Mouse (Mus musculus) layer of hippocampus, adult 6 months (tissue): ENCODE results near the gene Them5. TPM values are rescaled to one million over a fixed set of nuclear protein-coding genes. Genes with fewer than 3 reads are reported as not detected.

Experiments
- long read RNA-seq, 2 experiments: library from polyadenylated mRNA; unstranded; transcript quantifications; one replicate each; pipeline ENCODE4 v2.0.0; 2019 to 2020
- polyA plus RNA-seq: library from polyadenylated mRNA; unstranded; fragments of <200 nt; fragmentation: Nextera tagmentation; gene quantifications from 2 replicates; pipeline ENCODE4 v1.2.3, GENCODE M21; 2021

Them5 gene
- polyA plus RNA-seq, result 0.11 and 0.19 TPM in 2 replicates
- long read RNA-seq, experiment 1, partial matches to known transcripts, result 1 of 1 reads
- long read RNA-seq, experiment 1, other reads (novel, unspliced or antisense), result 0 of 1 reads
- long read RNA-seq, experiment 2, result 0 reads

DNA sequence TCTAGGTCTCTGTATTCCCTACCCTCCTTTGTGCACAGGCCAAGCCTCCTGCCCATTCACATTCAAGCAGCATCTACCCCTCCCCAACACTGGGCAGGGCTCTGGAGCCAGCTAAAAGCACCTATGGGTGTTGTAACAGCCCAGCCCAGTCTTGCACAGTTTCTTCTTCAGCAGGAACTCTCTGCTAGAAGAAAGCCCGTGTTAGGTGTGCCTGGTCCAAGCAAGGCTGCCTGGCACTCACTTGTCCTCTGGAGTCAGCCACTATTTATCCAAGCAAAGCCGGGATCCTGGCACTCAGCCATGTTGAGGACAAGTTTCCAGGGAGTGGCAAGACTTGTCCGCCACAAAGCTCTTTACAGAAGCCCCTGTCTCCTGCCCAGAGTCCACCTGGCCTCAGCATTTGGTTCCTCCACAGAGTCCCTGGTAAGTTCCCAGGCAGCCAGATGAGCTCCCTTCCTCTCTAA, at the start of gene Them5:
Gene Them5 (plus strand): TSS at position 141 of the 464 bp plus-strand sequence.

DNA sequence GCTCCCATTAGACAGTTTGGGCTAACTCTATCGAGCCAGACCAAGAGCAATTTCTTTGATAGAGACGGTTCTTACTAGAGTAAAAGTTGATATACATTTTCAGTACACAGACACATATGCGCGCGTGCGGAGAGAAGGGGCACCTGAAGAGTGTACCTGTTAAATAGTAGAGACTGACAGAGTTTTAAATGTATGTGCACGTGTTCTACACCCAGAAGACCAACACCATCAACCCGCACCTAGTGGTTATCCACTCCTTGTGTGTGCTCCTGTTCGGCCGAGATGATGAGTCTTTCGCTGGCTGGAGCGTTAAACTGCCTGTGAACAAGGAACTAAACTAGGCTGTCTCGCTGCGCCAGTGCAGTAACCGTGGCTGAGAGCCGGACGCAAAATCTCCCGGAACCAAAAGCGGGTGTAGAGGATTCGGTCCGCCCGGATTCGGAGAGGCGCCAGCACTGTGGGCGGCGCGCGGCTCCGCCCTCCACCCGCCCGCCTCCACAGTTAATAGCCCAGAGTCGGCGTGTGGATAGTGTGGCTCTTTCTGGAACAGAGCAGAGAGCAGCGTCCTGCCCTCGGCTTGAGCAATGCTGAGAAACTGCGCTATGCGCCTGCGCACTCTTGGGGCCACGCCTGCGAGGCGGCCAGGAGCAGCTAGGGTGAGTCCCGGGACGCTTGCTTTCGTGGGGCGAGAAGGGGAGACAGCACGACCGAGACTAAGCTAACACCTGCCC, 32.1 kb upstream of the Them5 start, which contains the start of gene Them4:
Gene Them4 (plus strand): TSS at position 457 of the 731 bp plus-strand sequence.

DNA sequence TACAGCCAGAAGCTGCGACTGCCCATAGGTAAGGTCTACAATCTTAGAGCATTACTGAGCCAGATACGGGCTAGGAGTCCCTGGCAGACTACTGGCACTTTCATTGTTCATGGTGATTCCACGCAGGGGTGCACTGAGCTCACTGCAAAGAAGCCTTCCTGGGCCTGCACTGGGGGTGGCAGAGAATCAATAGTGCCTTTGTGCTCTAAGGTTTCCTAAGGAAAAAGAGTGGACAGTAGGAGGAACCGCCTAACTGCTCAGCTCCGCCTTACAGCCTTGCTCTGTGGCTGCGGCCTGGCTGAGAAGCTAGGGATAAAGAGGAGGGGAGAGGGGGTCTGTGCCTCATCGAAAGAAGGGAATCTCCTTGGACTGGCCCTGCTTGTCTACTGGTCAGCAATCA, 20.2 kb downstream of the Them5 start, which contains the start of gene C2cd4d:
Gene C2cd4d (plus strand): TSS at position 301 of the 400 bp plus-strand sequence.

DNA sequence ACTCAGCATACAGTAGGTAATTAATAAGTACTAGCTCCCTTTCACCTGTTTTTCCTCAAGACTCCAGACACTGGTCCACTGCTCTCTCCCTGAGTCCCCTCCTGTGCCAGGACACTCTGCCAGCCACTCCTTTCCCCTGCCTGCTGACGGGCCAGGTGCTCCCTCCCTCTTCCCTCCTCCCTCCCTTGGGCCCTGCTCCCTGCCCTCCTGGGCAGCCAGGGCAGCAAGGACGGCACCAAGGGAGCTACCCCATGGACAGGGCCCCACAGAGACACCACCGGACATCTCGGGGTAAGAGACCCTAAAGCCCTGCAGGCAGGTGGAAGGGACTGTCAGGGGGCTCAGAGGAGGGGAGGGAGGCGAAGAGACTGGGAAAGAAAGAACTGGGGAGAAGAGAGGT, 30.7 kb downstream of the Them5 start, which contains the start of gene Rorc:
Gene Rorc (plus strand): TSS at position 154 of the 400 bp plus-strand sequence.

Other genes starting within 250 kb of the Them5 start
- gene Gm10696, start 163.9 kb upstream of the Them5 start, polyA plus RNA-seq, result not detected in 2 replicates
- not detected in 2 replicates for gene Gm5286, start 145.4 kb upstream of the Them5 start, polyA plus RNA-seq
- gene Gm4778, start 78.1 kb upstream of the Them5 start, polyA plus RNA-seq, result not detected in 2 replicates
- gene Them4, start 32.0 kb upstream of the Them5 start, polyA plus RNA-seq, result 28.1 and 31.6 TPM in 2 replicates
- gene C2cd4d, start 20.3 kb downstream of the Them5 start, polyA plus RNA-seq, result 0.10 and 0.18 TPM in 2 replicates
- gene Rorc, start 30.7 kb downstream of the Them5 start, polyA plus RNA-seq, result 3.0 and 3.4 TPM in 2 replicates
- 0.33 and 0.48 TPM in 2 replicates for gene Lingo4, start 56.4 kb downstream of the Them5 start, polyA plus RNA-seq
- 19.0 and 20.4 TPM in 2 replicates for gene Tdrkh, start 71.2 kb downstream of the Them5 start, polyA plus RNA-seq
- 52.0 and 53.6 TPM in 2 replicates for gene Mrpl9, start 101.2 kb downstream of the Them5 start, polyA plus RNA-seq
- 0.15 and 0.30 TPM in 2 replicates for gene Oaz3, start 101.8 kb downstream of the Them5 start, polyA plus RNA-seq
- gene Celf3, start 136.2 kb downstream of the Them5 start, polyA plus RNA-seq, result 39.6 and 54.1 TPM in 2 replicates
- gene Riiad1, start 138.2 kb downstream of the Them5 start, polyA plus RNA-seq, result 19.6 and 24.8 TPM in 2 replicates
- 33.7 TPM in 2 replicates for gene Snx27, start 240.6 kb downstream of the Them5 start, polyA plus RNA-seq